Mouse (Mus musculus) lung, postnatal 14 days (tissue): Measurements from ENCODE around the gene Gp1ba.
A peak's percentile ranks its signal among the peaks of the same experiment; 100 is the strongest.

Source experiments
- DNase-seq: peaks from one replicate; pipeline ENCODE4 v3.0.0; 2021

Gp1ba gene

DNA sequence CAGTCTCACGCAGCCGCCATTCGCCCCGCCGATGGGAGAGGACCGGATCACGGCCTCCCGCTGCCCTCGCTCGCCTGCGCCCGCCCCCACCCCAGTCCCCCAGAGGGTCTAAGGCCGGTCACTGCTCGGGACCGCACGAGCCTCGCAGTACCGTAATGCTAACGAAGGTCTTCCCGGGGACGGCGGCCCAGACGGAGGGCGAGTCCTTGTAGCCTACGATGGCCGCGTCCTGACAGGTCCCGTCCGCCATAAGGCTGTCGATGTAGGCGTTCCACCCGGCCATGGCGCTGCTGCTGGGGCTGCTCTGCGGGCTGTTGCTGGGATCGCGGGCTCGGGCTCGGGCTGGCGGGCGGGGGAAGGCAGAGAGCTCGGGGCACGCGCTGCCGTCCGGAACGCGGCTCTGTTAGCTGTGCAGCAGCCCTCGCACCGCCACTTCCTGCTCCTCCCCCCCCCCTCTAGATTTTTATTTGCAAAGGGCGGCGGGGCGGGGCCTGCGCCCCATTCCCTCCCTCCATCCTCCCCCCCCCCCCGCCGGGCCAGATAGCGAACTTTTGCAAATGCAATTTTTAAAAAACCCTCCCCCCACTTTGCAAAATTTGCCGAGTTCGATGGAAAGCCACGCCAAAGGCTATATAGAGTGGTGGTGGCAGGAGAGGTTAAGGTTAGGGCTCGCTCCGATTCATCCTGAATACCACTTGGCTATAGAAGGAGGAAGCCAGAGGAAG, 15.4 kb downstream of the Gp1ba start, which contains the start of gene Pfn1:
Gene Pfn1 (minus strand): TSS at position 447 of the 725 bp plus-strand sequence.
- DNase-seq = peak; percentile 81

- DNase-seq = peak; percentile 85
Measured at GRCm38 (mm10) chr11:70654923-70655570, 16.1 kb downstream of the Gp1ba start.

DNA sequence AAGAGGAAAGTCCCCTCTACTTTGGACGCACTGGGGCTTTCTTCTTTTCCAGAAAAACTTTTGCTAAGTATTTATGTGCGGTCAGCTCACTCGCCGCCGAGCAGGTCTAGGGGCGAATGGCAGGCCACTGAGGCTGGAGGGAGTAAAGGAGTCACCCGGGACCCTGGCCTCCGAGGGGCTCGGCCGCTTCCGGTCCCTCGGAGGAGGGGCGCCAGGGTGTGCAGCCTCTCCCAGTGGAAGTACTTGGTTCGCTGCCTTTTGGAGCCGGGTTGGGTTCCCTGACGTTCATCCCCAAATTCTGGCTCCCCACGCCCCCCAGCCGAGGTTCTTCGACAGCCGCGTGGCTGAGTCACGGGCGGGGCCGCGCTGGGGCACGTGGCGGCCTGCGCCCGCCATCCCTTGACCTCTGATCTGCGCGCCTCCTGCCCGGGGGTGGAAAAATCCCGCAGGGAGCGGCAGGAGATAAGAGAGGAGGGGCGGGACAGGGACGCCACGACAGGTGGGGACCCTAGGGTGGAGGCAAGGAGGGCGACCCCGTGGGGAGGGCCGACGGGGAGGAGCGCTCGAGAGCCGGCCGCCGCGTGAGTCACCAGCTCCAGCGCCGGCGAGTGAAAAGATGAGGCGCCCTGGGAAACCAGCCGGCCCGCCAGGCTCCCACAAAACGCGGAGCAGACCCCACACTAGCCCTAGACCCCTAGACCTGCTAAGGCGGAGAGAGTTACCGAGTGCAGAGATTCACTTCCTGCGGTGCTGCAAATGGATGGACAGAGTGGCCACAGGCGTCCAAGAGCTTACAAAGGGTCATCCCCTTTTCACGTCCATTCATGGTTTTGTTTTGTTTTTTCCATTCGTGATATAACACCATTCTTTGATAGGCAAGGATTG, 16.9 kb downstream of the Gp1ba start:
- peak; percentile 51 for DNase-seq

DNA sequence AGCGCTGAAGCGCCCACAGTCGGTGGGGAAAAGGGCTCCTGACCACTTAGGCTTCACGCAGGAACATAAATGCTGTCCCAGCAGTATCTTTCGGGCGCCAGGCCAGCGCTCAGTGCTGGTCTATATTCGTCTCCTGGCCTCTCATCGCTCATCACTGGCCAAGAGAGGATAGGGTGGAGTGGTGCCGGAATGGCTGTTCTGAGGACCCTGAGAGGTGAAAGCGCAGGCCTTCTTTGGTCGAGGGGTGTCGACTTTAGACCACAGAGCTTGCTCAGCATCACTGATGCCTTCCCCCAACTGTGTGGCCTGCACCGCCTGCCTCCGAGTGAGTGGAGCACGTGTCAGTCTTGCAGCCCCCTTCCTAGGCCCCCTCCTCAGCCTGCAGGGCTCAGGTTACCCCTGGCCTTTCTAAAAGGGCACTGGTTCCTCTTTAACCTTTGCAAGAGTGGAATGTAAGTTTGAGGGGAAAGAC, 17.6 kb downstream of the Gp1ba start:
- no peak for DNase-seq

- no peak for DNase-seq
Measured at GRCm38 (mm10) chr11:70656964-70657363, 18.0 kb downstream of the Gp1ba start, which contains the start of gene Eno3. TSS of gene Eno3 (plus strand) at chr11:70657202.

DNA sequence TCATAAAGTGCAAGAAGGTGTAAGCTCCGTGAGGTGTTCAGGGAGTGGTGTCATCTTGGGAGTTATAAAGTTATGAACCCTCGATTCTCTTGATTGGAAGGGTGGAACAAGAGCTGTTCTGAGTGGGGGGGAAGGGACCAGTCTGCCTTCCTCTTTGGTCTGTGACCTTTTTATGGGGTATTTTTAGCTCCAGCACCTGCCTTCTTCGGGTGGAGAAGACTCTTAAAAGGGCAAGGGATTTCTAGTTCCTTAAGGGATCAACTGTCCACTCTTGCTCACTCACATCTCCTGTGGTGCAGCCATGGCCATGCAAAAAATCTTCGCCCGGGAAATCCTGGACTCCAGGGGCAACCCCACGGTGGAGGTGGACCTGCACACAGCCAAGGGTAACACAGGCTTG, 18.7 kb downstream of the Gp1ba start:
- DNase-seq = no peak

GRCm38 (mm10) chr11:70657991-70658390, 19.1 kb downstream of the Gp1ba start:
- DNase-seq = no peak

GRCm38 (mm10) chr11:70658521-70658920, 19.6 kb downstream of the Gp1ba start:
- DNase-seq = no peak

DNA sequence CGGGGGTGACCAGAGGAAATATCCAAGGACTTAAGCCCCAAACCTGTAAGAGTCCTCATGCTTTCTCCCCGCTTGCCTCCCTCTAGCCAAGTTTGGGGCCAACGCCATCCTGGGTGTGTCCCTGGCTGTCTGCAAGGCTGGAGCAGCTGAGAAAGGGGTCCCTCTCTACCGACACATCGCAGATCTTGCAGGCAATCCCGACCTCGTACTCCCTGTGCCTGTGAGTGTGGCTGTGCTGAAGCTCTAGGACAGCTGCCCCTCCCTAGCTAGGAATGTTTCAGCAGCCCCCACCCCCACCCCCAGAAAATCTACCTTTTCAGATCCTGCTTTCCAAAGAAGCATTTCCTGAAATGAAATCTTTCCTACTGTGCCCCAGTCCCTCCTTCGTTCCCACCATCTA, 20.0 kb downstream of the Gp1ba start:
- no peak for DNase-seq

DNA sequence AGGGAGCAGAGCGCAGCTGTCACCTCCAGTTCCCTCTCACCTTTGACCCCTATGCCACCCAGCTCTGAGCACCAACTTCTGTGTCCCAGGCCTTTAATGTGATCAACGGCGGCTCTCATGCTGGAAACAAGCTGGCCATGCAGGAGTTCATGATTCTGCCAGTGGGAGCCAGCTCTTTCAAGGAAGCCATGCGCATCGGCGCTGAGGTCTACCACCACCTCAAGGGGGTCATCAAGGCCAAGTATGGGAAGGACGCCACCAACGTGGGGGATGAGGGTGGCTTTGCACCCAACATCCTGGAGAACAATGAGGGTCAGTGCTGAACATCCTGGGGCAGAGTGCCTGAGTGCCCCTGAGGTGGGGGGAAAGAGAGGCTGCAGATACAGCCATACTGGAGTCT, 21.6 kb downstream of the Gp1ba start:
- no peak for DNase-seq

DNA sequence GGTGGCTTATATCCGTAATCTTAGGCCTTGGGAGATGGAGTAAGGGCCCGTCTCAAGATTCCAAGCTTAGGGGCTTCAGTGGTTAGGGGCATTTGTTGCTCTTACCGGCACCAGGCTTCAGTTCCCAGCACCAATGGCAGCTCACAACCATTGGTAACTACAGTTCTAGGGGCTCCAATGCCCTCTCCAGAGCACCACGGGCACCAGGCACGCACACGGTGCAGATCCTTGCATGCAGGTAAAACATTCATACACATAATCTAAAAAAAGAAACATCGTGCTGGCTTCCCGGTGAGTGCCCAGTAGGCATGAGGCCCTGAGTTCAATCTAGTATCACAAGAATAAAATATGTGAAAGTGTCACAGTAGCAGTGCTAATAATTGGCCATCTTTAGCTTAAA, 24.2 kb downstream of the Gp1ba start:
- DNase-seq = no peak

GRCm38 (mm10) chr11:70663957-70664356, 25.0 kb downstream of the Gp1ba start:
- DNase-seq = no peak

GRCm38 (mm10) chr11:70664741-70665140, 25.8 kb downstream of the Gp1ba start:
- no peak for DNase-seq

DNA sequence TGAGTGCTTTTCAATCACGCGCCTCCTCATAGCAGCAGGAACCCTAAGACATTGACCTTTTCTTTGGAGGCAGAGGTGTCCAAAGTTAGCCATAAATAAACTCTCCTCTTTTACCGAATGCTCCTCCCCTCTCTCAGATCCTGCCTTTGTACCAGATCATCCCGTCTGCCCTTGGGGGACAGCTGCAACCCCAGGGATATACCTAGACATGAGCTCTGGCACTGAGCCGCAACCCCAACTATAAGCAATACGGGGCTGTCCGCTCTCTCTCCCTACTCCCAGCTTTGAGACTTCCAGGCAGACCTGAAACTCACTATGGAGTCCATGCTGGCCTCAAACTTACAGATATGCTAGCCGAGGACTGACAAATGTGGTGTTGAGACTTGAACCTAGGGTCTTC, 27.8 kb downstream of the Gp1ba start:
- DNase-seq = no peak

GRCm38 (mm10) chr11:70667271-70668150, 28.6 kb downstream of the Gp1ba start:
- DNase-seq = no peak

DNA sequence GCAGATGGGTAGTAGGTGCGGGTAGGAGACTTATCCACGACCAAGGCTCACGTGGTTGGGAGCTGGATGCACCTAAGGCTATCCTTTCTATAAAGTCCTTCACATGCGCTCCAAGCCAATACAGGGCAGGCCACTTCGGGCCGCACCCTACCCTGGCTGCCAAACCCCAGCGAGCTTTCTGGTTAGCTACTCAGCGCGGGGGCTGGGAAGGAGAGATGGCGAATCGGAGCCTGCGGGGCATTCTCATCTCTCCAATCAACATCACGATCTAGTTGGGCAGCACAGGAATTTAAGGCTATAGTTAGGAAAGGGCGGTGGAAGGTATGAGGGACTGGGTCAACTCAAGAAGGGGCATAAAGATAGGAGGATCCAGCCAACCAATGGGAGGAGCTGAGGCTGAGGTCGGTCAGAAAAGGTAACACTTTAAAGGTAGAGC, 29.4 kb downstream of the Gp1ba start:
- peak; percentile 73 for DNase-seq

DNA sequence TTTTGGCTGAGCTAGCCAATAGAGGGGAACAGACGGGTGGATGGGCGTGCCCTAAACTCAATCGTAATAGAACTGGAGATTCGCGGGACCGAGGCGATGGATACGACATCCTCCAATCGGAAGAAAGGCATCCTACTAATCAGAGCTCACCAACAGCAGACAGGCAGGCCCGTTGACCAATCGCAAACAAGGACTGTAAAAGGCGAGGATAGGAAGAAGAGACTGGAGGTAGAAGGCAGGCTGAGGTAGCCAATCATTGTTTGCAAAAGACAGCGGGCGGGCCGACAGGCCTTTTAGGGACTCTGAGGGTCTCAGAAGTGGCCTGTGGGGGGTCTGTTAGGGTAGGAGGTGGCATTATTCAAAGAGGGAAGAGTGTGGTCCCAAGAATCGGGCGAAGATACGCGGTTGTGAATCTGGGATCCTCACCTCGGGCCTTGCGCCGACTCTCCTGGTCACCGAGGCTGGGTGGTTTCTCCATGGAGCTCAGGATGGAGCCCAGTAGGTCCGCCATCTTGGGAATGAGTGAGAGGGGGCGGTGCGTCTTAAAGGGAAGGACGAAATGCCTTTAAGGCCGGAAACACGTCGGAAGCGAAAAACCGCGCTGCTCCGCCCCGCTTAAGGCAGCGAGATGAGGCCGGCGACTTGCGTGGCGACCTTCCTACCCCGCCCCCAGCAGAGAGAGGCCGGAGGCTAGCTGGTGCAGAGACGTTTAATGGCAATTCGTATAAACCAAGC, 30.0 kb downstream of the Gp1ba start, which contains the start of gene Spag7:
Gene Spag7 (minus strand): TSS at position 646 of the 735 bp plus-strand sequence.
- DNase-seq = peak; percentile 96

DNA sequence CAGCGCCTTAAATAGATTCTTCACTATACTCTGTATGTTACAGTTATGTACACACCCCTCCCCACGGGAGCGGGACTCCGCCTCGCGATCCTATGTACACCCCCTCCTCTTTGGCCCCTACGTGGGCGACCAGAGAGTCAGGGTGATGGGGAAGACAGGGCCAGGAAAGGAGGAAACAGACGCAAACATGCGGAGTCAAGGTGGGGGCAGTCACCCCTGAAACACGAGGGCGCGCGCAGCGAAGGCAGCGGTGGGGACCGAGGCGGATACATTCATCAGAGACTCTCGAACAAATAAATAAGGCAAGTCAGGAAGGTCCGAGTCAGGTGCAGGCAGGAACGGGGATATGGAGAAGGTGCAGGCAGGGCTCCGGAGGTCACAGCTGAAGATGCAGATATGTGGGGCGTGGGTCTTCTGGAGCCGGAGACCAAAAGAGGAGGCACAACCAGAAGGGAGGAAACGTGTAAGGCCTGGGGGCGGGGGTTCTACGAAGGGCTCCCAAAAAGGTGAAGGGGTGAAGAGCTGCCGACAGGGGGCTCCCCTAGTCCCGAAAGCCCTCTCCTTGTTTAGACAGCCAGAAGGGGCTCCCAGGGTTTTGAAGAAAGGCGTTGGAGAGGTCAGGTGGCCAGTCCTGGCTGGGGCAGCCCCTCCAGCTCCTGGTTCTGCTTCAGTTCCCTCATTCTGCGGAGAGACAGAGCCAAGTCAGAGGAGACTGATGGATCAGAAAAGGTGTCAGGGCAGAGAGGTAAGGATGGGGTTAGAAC, 30.8 kb downstream of the Gp1ba start:
- DNase-seq = peak; percentile 79

DNA sequence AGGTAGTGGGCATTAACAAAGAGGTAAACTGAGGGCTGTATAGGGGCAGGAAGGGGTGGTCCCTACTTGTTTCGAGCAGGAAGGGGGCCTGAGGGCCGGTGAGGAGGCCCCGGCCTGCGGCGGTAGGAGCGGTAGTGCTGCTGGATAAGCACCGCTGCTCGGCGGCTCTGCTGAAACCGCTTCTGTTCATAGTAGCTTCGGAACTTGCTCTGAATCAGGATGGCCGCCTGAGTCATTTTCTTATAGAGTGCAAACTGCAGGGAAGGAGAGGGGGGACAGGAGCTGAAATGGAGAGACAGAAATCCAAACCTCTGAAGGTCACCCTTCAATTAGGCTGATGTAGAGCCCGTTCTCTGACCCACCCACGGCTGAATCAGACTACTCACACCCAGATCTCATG, 31.6 kb downstream of the Gp1ba start:
- no peak for DNase-seq

- no peak for DNase-seq
Measured at GRCm38 (mm10) chr11:70671333-70672047, 32.6 kb downstream of the Gp1ba start.
